Mouse (Mus musculus): ENCODE data around the gene Gatb. TPM values are rescaled to one million over a fixed set of nuclear protein-coding genes. Genes with fewer than 3 reads are reported as not detected.

Gatb gene
- polyA plus RNA-seq, 1 experiment, result 6.7 TPM

DNA sequence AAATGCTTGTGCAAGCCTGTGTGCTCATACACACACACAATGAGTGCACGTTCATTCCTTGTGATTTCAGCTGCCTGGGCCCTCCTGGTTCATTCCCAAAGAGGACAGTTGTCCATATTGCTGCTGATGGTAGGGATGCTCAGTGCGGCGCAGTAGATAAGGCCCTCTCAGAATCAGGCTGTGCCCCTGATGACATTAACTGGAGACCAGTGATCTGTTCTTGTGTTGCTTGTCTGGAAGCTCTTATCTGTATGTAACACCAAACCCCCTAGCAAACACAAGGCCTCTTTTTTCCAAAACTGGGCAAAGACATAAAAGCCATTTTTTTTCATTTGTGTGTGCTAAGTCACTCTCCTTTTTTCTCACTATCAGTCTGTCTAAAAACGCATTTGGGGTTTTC lies 11.0 kb downstream of the Gatb start:
- H3K27ac ChIP-seq (ENCODE audit: control insufficient read depth, insufficient read depth, low read depth, low read length, poor library complexity), result no peak overlapping the region
- TF ChIP-seq POLR2A (IDR thresholded peaks at IDR 0.05; ENCODE audit: borderline replicate concordance, control insufficient read depth, low read depth, low read length), result no peak
- no peak for TF ChIP-seq CTCF (IDR thresholded peaks at IDR 0.05; ENCODE audit: control insufficient read depth, insufficient read depth, low read length)
- no peak overlapping the region for H3K4me3 ChIP-seq (replicated peaks; ENCODE audit: control insufficient read depth, low read depth, low read length)
- no peaks in the 10 kb centered on the region for H3K4me1 ChIP-seq (ENCODE audit: control insufficient read depth, insufficient read depth, low read length)
- 70% methylated on average over 4 of the region's 4 CpGs for WGBS

DNA sequence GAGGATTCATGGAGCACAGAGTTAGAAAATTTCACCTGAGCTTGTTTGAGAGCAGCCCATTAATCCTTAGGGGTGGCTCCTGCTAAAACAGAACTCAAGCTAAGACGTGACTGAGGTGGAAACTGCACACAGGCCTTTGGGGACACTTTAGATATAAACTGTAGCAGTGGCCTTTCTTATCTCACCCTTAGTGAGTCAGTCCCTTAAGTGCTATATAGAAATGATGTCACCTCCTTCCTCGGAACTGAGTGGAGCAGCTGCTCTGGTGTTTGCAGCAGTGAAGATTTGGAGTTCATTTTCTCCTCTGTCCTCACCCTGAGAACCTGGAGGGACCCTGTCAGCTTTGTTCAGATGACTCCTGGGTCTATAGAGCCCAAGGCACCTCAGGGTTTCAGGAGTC lies 14.8 kb downstream of the Gatb start:
- TF ChIP-seq POLR2A (IDR thresholded peaks at IDR 0.05; ENCODE audit: borderline replicate concordance, control insufficient read depth, low read depth, low read length), result no peak
- TF ChIP-seq CTCF (IDR thresholded peaks at IDR 0.05; ENCODE audit: control insufficient read depth, insufficient read depth, low read length), result no peak
- 51% methylated on average over 2 of the region's 2 CpGs for WGBS
- Histone ChIP-seq H3K4me1 (ENCODE audit: control insufficient read depth, insufficient read depth, low read length) (no peaks in the 10 kb centered on the region), H3K27ac (ENCODE audit: control insufficient read depth, insufficient read depth, low read depth, low read length, poor library complexity) (no peak overlapping the region), H3K4me3 (replicated peaks; ENCODE audit: control insufficient read depth, low read depth, low read length) (no peak overlapping the region)

DNA sequence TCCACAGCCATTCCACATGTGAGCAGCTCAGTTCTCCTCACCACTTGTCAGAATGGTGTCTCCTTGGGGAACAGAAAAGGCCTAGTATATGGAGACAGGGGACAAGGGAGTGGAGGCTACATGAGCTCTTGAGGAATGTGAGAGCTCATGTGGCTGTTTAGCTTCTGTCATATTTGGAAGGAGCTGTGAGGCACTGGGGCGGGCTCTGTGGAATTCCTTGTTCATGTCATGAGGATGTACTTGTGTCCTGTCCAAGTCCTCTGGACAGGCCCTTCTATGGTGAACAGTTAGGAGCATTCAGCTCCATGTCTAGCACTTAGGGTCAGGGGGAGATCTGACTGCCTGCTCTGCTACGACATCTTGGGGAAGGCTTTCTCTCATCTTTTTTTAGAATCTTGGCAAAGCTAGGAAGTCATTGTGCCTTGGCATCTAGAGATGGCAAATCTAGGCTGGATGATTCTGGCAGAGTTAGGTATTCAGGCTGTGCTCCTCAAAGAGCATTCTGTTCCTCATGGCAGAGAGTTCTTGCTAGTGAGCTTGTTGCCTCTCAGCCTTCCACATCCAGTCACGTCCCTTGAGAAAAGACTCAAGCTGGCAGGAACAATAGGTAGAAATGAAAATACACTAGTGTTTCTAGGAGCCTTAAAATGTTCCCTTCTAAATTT lies 16.3 kb downstream of the Gatb start:
- Histone ChIP-seq H3K4me1 (ENCODE audit: control insufficient read depth, insufficient read depth, low read length) (no peaks in the 10 kb centered on the region), H3K4me3 (replicated peaks; ENCODE audit: control insufficient read depth, low read depth, low read length) (no peak overlapping the region), H3K27ac (ENCODE audit: control insufficient read depth, insufficient read depth, low read depth, low read length, poor library complexity) (no peak overlapping the region)
- 90% methylated on average over 3 of the region's 3 CpGs for WGBS
- TF ChIP-seq POLR2A (IDR thresholded peaks at IDR 0.05; ENCODE audit: borderline replicate concordance, control insufficient read depth, low read depth, low read length) (no peak), CTCF (IDR thresholded peaks at IDR 0.05; ENCODE audit: control insufficient read depth, insufficient read depth, low read length) (no peak)

DNA sequence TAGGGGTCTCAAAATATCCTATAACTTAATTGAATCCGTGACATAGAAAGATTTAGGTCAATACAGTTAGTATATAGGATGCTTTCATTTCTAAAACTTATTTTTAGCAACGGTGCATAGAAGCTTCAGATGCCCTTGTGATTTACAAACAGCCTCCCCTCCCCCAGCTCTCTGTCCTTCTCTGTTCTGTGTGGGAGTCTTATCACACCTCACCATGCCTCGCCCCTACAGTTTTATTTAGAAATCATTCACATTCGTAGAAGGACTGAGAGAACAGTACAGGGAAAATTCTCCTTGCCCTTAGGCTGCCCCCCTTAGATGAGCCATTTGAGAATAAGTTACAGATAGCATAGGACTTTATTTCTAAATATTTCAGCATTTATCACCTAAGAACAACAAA lies 18.1 kb downstream of the Gatb start:
- Histone ChIP-seq H3K4me1 (ENCODE audit: control insufficient read depth, insufficient read depth, low read length) (no peaks in the 10 kb centered on the region), H3K4me3 (replicated peaks; ENCODE audit: control insufficient read depth, low read depth, low read length) (no peak overlapping the region), H3K27ac (ENCODE audit: control insufficient read depth, insufficient read depth, low read depth, low read length, poor library complexity) (no peak overlapping the region)
- WGBS, result 58% methylated on average over 4 of the region's 4 CpGs
- TF ChIP-seq POLR2A (IDR thresholded peaks at IDR 0.05; ENCODE audit: borderline replicate concordance, control insufficient read depth, low read depth, low read length) (no peak), CTCF (IDR thresholded peaks at IDR 0.05; ENCODE audit: control insufficient read depth, insufficient read depth, low read length) (no peak)

DNA sequence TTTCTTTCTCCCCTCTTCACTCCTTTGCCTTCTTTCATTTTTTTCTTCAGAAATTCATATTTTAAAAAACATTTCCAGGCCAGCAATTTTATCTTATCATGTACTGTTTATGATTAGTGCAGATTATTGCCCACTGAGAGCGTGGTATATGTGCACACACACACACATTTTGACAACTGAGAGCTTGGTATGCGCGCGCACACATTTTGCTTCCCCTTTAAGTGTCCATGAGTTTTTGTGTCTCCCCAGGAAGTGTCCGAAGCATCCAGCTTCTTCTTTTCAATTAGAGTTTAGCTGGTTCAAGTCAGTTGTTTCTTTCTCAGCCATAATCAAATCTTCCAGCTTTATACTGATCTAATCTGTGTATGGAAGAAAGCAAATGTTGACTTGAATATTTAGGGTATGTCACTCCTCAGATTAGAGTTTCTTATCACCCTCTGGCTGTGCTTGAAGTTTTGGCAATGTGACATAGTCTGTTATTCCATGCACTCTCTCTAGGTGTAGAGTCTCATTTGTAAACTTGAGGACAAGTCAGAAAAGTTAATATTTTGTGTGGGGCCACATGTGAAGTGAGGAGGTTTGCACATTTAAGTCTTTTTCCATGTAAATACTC lies 18.8 kb downstream of the Gatb start:
- no peak overlapping the region for H3K4me3 ChIP-seq (replicated peaks; ENCODE audit: control insufficient read depth, low read depth, low read length)
- no peak overlapping the region for H3K27ac ChIP-seq (ENCODE audit: control insufficient read depth, insufficient read depth, low read depth, low read length, poor library complexity)
- 76% methylated on average over 5 of the region's 5 CpGs for WGBS
- no peaks in the 10 kb centered on the region for H3K4me1 ChIP-seq (ENCODE audit: control insufficient read depth, insufficient read depth, low read length)
- TF ChIP-seq CTCF (IDR thresholded peaks at IDR 0.05; ENCODE audit: control insufficient read depth, insufficient read depth, low read length) (no peak), POLR2A (IDR thresholded peaks at IDR 0.05; ENCODE audit: borderline replicate concordance, control insufficient read depth, low read depth, low read length) (no peak)

DNA sequence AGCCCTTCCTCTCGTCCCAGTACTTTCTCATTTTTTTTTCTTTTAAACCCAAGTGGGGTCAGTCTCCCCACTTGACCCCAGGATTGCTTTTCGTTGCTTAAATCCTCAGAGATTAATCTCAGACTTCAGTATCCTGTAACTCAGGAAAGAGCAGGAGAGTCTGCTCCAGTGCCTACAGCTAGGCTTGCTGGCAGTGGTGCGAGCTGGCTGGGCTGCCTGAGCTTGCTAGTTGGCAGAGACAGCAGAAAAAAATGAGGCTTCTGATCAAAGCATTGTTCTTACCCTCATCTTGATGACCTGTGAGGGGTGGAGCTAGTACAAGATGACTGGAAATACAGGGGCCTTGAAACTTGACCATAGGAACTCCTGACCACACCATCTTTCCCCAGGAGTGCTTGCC lies 20.5 kb downstream of the Gatb start:
- Histone ChIP-seq H3K4me1 (ENCODE audit: control insufficient read depth, insufficient read depth, low read length) (no peaks in the 10 kb centered on the region), H3K4me3 (replicated peaks; ENCODE audit: control insufficient read depth, low read depth, low read length) (no peak overlapping the region), H3K27ac (ENCODE audit: control insufficient read depth, insufficient read depth, low read depth, low read length, poor library complexity) (no peak overlapping the region)
- WGBS, result 81% methylated on average over 3 of the region's 3 CpGs
- TF ChIP-seq CTCF (IDR thresholded peaks at IDR 0.05; ENCODE audit: control insufficient read depth, insufficient read depth, low read length) (no peak), POLR2A (IDR thresholded peaks at IDR 0.05; ENCODE audit: borderline replicate concordance, control insufficient read depth, low read depth, low read length) (no peak)

DNA sequence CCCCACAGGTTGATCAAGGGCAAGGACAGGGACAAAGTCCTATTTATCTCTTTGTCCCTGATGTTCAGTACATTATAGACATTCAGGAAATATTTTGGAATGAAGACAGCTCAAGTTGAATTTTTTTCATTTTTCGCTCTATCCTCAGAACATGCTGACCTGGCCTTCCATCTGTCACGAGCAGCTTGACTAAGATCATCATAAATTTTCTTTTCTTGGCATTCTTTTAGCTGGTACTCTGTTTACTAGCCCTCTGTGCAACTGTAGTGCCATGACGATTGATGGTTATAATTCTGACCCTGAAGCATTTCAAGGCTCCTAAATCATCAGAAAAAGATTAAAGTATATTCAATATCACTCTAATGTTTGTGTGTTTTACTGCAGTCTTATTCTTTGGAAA lies 25.6 kb downstream of the Gatb start:
- WGBS, result 71% methylated on average over 3 of the region's 3 CpGs
- TF ChIP-seq POLR2A (IDR thresholded peaks at IDR 0.05; ENCODE audit: borderline replicate concordance, control insufficient read depth, low read depth, low read length) (no peak), CTCF (IDR thresholded peaks at IDR 0.05; ENCODE audit: control insufficient read depth, insufficient read depth, low read length) (no peak)
- no peaks in the 10 kb centered on the region for H3K4me1 ChIP-seq (ENCODE audit: control insufficient read depth, insufficient read depth, low read length)
- H3K27ac ChIP-seq (ENCODE audit: control insufficient read depth, insufficient read depth, low read depth, low read length, poor library complexity), result no peak overlapping the region
- H3K4me3 ChIP-seq (replicated peaks; ENCODE audit: control insufficient read depth, low read depth, low read length), result no peak overlapping the region

DNA sequence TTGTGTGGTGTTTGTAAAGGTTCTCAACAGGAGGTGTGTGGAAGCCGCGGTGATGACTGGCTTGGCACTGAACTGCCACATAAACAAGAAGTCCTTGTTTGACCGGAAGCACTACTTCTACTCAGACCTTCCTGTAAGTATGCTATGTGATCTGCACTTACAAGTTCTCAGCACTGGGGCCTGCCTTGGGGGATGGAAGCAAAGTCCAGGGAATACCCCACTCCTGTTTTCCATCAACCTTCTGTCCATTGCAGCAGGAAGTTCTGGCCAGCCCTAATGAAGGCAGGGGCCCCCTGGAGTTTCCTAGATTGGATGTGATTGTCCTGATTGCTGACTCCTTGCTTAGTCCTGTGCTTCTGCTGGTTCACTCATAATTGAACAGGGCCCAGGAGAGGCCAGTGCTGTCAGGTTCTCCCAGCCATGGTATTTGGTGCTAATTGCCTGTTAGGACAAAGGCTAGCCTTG lies 28.0 kb downstream of the Gatb start:
- TF ChIP-seq POLR2A (IDR thresholded peaks at IDR 0.05; ENCODE audit: borderline replicate concordance, control insufficient read depth, low read depth, low read length), result no peak
- TF ChIP-seq CTCF (IDR thresholded peaks at IDR 0.05; ENCODE audit: control insufficient read depth, insufficient read depth, low read length), result no peak
- WGBS, result 49% methylated on average over 3 of the region's 3 CpGs
- H3K4me3 ChIP-seq (replicated peaks; ENCODE audit: control insufficient read depth, low read depth, low read length), result no peak overlapping the region
- H3K4me1 ChIP-seq (ENCODE audit: control insufficient read depth, insufficient read depth, low read length), result no peaks in the 10 kb centered on the region
- no peak overlapping the region for H3K27ac ChIP-seq (ENCODE audit: control insufficient read depth, insufficient read depth, low read depth, low read length, poor library complexity)

Data from bone marrow, adult 2 months (tissue).